Mouse (Mus musculus): Measurements from ENCODE around the gene Ifrd2. TPM values are rescaled to one million over a fixed set of nuclear protein-coding genes. Genes with fewer than 3 reads are reported as not detected.

The Ifrd2 gene
- polyA plus RNA-seq, 2 experiments: 135 to 149 TPM

DNA sequence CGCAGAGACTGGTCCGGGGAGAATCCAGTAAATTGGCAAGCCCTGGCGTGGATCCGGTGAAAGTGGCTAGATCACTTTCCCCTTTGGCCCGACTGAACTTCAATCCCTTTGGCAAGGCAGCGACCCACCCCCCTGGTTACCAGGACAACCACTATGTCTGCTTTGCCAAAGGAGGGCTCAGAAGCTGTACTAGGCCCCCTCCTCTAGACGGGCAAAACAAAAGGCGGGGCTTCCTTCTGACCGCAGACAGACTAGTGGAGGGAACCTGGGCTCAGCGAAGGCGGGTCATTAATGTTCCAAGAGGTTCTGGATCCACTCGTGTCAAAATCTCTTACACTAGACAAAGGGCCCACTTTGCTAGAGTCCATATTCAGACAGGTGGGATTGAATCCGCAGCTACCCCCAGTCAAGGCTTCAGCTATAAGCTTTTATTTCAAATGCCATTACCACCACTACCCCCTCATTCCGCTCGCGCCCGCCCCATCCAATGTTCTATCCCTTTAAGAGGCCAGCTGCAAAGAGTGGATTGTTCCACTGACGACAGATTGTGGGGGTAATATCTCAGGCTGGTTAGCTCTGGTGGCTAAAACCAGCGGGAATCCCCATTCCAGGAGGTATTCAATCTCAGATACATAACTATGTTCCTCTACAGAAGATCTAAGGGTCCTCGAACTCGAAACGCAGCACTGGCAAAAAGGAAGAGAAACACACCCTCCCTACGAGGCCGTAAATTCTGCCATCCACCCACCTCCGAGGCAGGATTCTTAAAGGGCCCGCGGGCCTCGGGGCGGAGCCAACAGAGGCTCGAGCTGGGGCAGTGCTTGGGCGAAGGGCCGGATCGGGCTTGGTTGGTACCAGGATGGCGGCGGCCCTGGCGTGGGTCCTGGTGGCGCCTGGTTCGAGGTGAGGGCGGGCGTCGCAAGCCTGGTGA lies 18.8 kb upstream of the Ifrd2 start:
- DNase-seq (ENCODE audit: low read depth in 3 of 3, low spot score in 3 of 3) (peak; percentile 80 to 82 (median 81)), ATAC-seq (ENCODE audit: insufficient read depth) (peak; percentile 79)
- H3K9me3 ChIP-seq (ENCODE audit: control insufficient read depth, low read length): no peaks in the 10 kb centered on the region
- H3K9ac ChIP-seq (replicated peaks): peak overlapping the region; percentile 87
- H3K4me2 ChIP-seq (ENCODE audit: low read depth): peak overlapping the region; percentile 85
- under 1% methylated on average over 41 of the region's 41 CpGs for WGBS (ENCODE audit: insufficient replicate concordance)
- H3K36me3 ChIP-seq (replicated peaks; ENCODE audit: control insufficient read depth, insufficient read depth, low read depth): peaks cover 12% of the 10 kb centered on the region
- no peaks in the 10 kb centered on the region for H3K27me3 ChIP-seq (ENCODE audit: control insufficient read depth, insufficient read depth, low read length)
- peak overlapping the region; percentile 84 for H3K27ac ChIP-seq
- H3K4me1 ChIP-seq (replicated peaks; ENCODE audit: control insufficient read depth in 2 of 2, insufficient read depth in 2 of 2, low read length in 1 of 2): peaks cover 48 to 63% of the 10 kb centered on the region in 2 experiments
- peak overlapping the region; percentile 86 to 88 for H3K4me3 ChIP-seq (ENCODE audit: insufficient read depth in 1 of 2, low read depth in 2 of 2, low read length in 2 of 2)
- TF ChIP-seq EP300 (IDR thresholded peaks at IDR 0.05; ENCODE audit: low read depth) (peak; percentile 57), CTCF (IDR thresholded peaks at IDR 0.05; ENCODE audit: low read depth) (no peak)

DNA sequence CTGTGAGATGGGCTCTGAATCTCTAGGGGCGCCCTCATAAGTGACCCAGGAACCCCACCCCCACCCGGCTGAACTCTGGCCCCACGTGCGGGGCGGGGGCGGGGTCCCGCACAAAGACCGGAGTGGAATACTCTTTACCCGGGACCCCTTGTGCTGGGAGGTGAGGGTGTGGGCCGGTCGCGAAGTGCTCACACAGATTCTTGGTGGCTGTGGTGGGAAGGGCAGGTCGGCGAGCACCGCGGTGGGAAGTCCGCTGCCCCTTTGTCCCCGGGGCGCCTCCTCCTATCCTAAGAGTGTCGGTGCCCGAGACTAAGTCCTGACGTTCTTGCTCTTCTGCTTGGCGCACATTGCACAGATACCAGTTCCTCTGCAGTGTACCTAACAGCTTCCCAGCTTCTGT lies 18.2 kb upstream of the Ifrd2 start:
- H3K4me1 ChIP-seq (replicated peaks; ENCODE audit: control insufficient read depth in 2 of 2, insufficient read depth in 2 of 2, low read length in 1 of 2): peaks cover 42 to 57% of the 10 kb centered on the region in 2 experiments
- peak overlapping the region; percentile 86 to 88 for H3K4me3 ChIP-seq (ENCODE audit: insufficient read depth in 1 of 2, low read depth in 2 of 2, low read length in 2 of 2)
- H3K9ac ChIP-seq (replicated peaks): peak overlapping the region; percentile 87
- 0% methylated on average over 23 of the region's 23 CpGs for WGBS (ENCODE audit: insufficient replicate concordance)
- H3K36me3 ChIP-seq (replicated peaks; ENCODE audit: control insufficient read depth, insufficient read depth, low read depth): peaks cover 12% of the 10 kb centered on the region
- no peaks in the 10 kb centered on the region for H3K9me3 ChIP-seq (ENCODE audit: control insufficient read depth, low read length)
- H3K4me2 ChIP-seq (ENCODE audit: low read depth): peak overlapping the region; percentile 85
- ATAC-seq (ENCODE audit: insufficient read depth) (peak; percentile 9), DNase-seq (ENCODE audit: low read depth in 3 of 3, low spot score in 3 of 3) (no peak)
- 0 out of 2 replicates have a peak, but pooled peaks have one; percentile 9 for TF ChIP-seq CTCF (IDR thresholded peaks at IDR 0.05; ENCODE audit: low read depth)
- no peak for TF ChIP-seq EP300 (IDR thresholded peaks at IDR 0.05; ENCODE audit: low read depth)
- peak overlapping the region; percentile 84 for H3K27ac ChIP-seq
- no peaks in the 10 kb centered on the region for H3K27me3 ChIP-seq (ENCODE audit: control insufficient read depth, insufficient read depth, low read length)

DNA sequence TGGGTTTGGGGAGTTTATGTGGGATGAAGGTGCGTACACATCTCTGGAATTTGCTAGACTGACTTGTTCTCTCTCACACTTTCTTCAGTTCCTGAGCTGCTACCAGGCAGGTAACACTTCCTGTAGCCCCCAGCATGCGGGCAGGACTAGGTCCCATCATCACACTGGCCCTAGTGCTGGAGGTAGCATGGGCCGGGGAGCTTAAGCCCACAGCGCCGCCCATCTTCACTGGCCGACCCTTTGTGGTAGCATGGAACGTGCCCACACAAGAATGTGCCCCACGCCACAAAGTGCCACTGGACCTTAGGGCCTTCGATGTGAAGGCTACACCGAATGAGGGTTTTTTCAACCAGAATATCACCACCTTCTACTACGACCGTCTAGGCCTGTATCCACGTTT lies 17.4 kb upstream of the Ifrd2 start:
- WGBS (ENCODE audit: insufficient replicate concordance): 64% methylated on average over 13 of the region's 13 CpGs
- peaks cover 42 to 56% of the 10 kb centered on the region in 2 experiments for H3K4me1 ChIP-seq (replicated peaks; ENCODE audit: control insufficient read depth in 2 of 2, insufficient read depth in 2 of 2, low read length in 1 of 2)
- H3K4me2 ChIP-seq (ENCODE audit: low read depth): peak overlapping the region; percentile 85
- DNase-seq (ENCODE audit: low read depth in 3 of 3, low spot score in 3 of 3) (no peak), ATAC-seq (ENCODE audit: insufficient read depth) (no peak)
- TF ChIP-seq CTCF (IDR thresholded peaks at IDR 0.05; ENCODE audit: low read depth) (0 out of 2 replicates have a peak, but pooled peaks have one; percentile 4), EP300 (IDR thresholded peaks at IDR 0.05; ENCODE audit: low read depth) (no peak)
- peak overlapping the region; percentile 86 to 88 for H3K4me3 ChIP-seq (ENCODE audit: insufficient read depth in 1 of 2, low read depth in 2 of 2, low read length in 2 of 2)
- H3K27ac ChIP-seq: peak overlapping the region; percentile 84
- peaks cover 12% of the 10 kb centered on the region for H3K36me3 ChIP-seq (replicated peaks; ENCODE audit: control insufficient read depth, insufficient read depth, low read depth)
- H3K9me3 ChIP-seq (ENCODE audit: control insufficient read depth, low read length): no peaks in the 10 kb centered on the region
- H3K9ac ChIP-seq (replicated peaks): peak overlapping the region; percentile 87
- H3K27me3 ChIP-seq (ENCODE audit: control insufficient read depth, insufficient read depth, low read length): no peaks in the 10 kb centered on the region

DNA sequence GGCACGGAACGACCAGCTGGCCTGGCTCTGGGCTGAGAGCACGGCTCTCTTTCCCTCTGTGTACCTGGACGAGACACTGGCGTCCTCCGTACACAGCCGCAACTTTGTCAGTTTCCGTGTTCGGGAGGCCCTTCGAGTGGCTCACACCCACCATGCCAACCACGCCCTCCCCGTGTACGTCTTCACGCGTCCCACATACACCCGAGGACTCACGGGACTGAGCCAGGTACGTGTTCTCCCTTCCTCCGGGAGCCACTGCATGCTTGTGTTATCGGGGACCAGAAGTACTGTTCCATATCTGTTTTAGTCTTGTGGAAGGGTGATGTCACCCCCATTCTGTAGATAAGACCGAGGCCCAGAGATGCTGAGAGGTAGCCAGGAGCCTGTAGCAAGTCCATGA lies 16.6 kb upstream of the Ifrd2 start:
- H3K4me2 ChIP-seq (ENCODE audit: low read depth): peak overlapping the region; percentile 85
- WGBS (ENCODE audit: insufficient replicate concordance): 38% methylated on average over 21 of the region's 21 CpGs

More for the DNA sequence above, 16.6 kb upstream of the Ifrd2 start:
- peak; percentile 89 for TF ChIP-seq EP300 (IDR thresholded peaks at IDR 0.05; ENCODE audit: low read depth)
- no peak for TF ChIP-seq CTCF (IDR thresholded peaks at IDR 0.05; ENCODE audit: low read depth)
- peak; percentile 70 to 81 (median 75) for DNase-seq (ENCODE audit: low read depth in 3 of 3, low spot score in 3 of 3)
- H3K27me3 ChIP-seq (ENCODE audit: control insufficient read depth, insufficient read depth, low read length): no peaks in the 10 kb centered on the region
- peak; percentile 71 for ATAC-seq (ENCODE audit: insufficient read depth)
- H3K4me1 ChIP-seq (replicated peaks; ENCODE audit: control insufficient read depth in 2 of 2, insufficient read depth in 2 of 2, low read length in 1 of 2): peaks cover 45 to 58% of the 10 kb centered on the region in 2 experiments
- no peaks in the 10 kb centered on the region for H3K9me3 ChIP-seq (ENCODE audit: control insufficient read depth, low read length)
- peak overlapping the region; percentile 84 for H3K27ac ChIP-seq
- H3K9ac ChIP-seq (replicated peaks): peak overlapping the region; percentile 87
- peaks cover 12% of the 10 kb centered on the region for H3K36me3 ChIP-seq (replicated peaks; ENCODE audit: control insufficient read depth, insufficient read depth, low read depth)
- peak overlapping the region; percentile 86 to 88 for H3K4me3 ChIP-seq (ENCODE audit: insufficient read depth in 1 of 2, low read depth in 2 of 2, low read length in 2 of 2)

Measured in liver, embryonic 14.5 days (tissue).